Mouse (Mus musculus): Measurements from ENCODE around the gene Cd81.
A peak's percentile ranks its signal among the peaks of the same experiment; 100 is the strongest.

GRCm38 (mm10) chr7:143087070-143087579, 34.6 kb downstream of the Cd81 start:
- TF ChIP-seq CTCF (IDR thresholded peaks at IDR 0.05; ENCODE audit: extremely low read depth, insufficient read length, insufficient replicate concordance, low read depth, low read length), result peak; percentile 46; the same call in 1 of the 2 replicates
- no peak for TF ChIP-seq POLR2A (IDR thresholded peaks at IDR 0.05; ENCODE audit: low read depth, low read length)

Measured in small intestine, adult 2 months (tissue).